Comparison of ENCODE assay signal across 22 mouse cellular contexts in genomic region chrX:143112546-143112945, GRCm38 (mm10). TPM values are rescaled to one million over a fixed set of nuclear protein-coding genes. Genes with fewer than 3 reads are reported as not detected.
DNase-seq lines count a peak whose midpoint lies in the region; ATAC-seq and TF ChIP-seq lines count a peak whose summit lies in the region.
"Had no signal": no experiment of that assay in that cellular context is flagged by ENCODE, and none has a peak within 500 bp of the region (broad histone marks: within the 10 kb centered on the region; RNA-seq: fewer than 3 reads in every experiment).

No protein-coding gene starts in this region.

- in situ Hi-C loops in Patski (cut with MboI; ENCODE audit: low pct_unique_long_range_greater_than_20kb) = no loop called here

- TF ChIP-seq CTCF in kidney, postnatal 0 days (IDR thresholded peaks at IDR 0.05; ENCODE audit: low read depth) = peak; percentile 32; the same call in 1 of the 2 replicates
- TF ChIP-seq CTCF in Patski (IDR thresholded peaks at IDR 0.05) = peak; percentile 70

- no peak for ATAC-seq in embryonic facial prominence, embryonic 14.5 days (ENCODE audit: low read depth)
- no peak for ATAC-seq in kidney, postnatal 0 days (replicated peaks; ENCODE audit: low FRiP score, low read depth)
- peak; percentile 31 for ATAC-seq in Patski
- no peak for ATAC-seq in CD4-positive, CD25-positive, alpha-beta regulatory T cell, adult 4 months
- ATAC-seq: forebrain, embryonic 14.5 days; liver, embryonic 12.5 days had no signal

- CTCF ChIA-PET in Patski (lab: Charles Lee) = interaction anchor here (1.0 to 3.6 kb wide), 4 partner anchors 13 to 340 kb away, joined by 3 to 18 read pairs (median 5); partner anchors contain the start of gene Rtl9

- H3K4me2 ChIP-seq in embryonic facial prominence, embryonic 14.5 days (ENCODE audit: low read depth, low read length) = no peak overlapping the region
- H3K4me2 ChIP-seq in kidney, postnatal 0 days (ENCODE audit: low read length) = no peak overlapping the region
- H3K4me2 ChIP-seq: hindbrain, embryonic 14.5 days; liver, embryonic 12.5 days; midbrain, embryonic 11.5 days had no signal

- POLR2A ChIA-PET in Patski (lab: Charles Lee) = no interaction called here

- H3K4me1 ChIP-seq in embryonic facial prominence, embryonic 14.5 days (ENCODE audit: control insufficient read depth, insufficient read depth, low read length) = no peaks in the 10 kb centered on the region
- H3K4me1 ChIP-seq in embryonic facial prominence, embryonic 10.5 days = no peaks in the 10 kb centered on the region
- H3K4me1 ChIP-seq in kidney, postnatal 0 days (replicated peaks; ENCODE audit: insufficient read depth, low read length) = no peaks in the 10 kb centered on the region
- no peaks in the 10 kb centered on the region for H3K4me1 ChIP-seq in midbrain, embryonic 10.5 days
- H3K4me1 ChIP-seq: heart, embryonic 10.5 days; liver, embryonic 12.5 days had no signal

- H3K9ac ChIP-seq in embryonic facial prominence, embryonic 14.5 days (ENCODE audit: low read depth, low read length) = no peak overlapping the region
- no peak overlapping the region for H3K9ac ChIP-seq in kidney, postnatal 0 days (ENCODE audit: low read depth, low read length)
- H3K9ac ChIP-seq: hindbrain, embryonic 14.5 days; liver, embryonic 12.5 days had no signal

- no peak overlapping the region for H3K4me3 ChIP-seq in embryonic facial prominence, embryonic 14.5 days (ENCODE audit: low read depth, low read length)
- no peak overlapping the region for H3K4me3 ChIP-seq in embryonic facial prominence, embryonic 10.5 days
- no peak overlapping the region for H3K4me3 ChIP-seq in kidney, postnatal 0 days (replicated peaks; ENCODE audit: low read depth, low read length)
- H3K4me3 ChIP-seq in midbrain, embryonic 10.5 days = no peak overlapping the region
- H3K4me3 ChIP-seq: erythroblast, embryonic 14.5 days; heart, embryonic 10.5 days; liver, embryonic 12.5 days had no signal

- no peak overlapping the region for H3K27ac ChIP-seq in embryonic facial prominence, embryonic 14.5 days (replicated peaks; ENCODE audit: low read depth, low read length)
- H3K27ac ChIP-seq in embryonic facial prominence, embryonic 10.5 days (replicated peaks) = no peak overlapping the region
- H3K27ac ChIP-seq in kidney, postnatal 0 days = no peak overlapping the region
- no peak overlapping the region for H3K27ac ChIP-seq in midbrain, embryonic 10.5 days (replicated peaks)
- H3K27ac ChIP-seq: heart, embryonic 10.5 days; hindbrain, embryonic 14.5 days; liver, embryonic 12.5 days had no signal

- H3K36me3 ChIP-seq in embryonic facial prominence, embryonic 14.5 days (ENCODE audit: control insufficient read depth, insufficient read depth, low read length) = no peaks in the 10 kb centered on the region
- no peaks in the 10 kb centered on the region for H3K36me3 ChIP-seq in embryonic facial prominence, embryonic 10.5 days (replicated peaks)
- no peaks in the 10 kb centered on the region for H3K36me3 ChIP-seq in kidney, postnatal 0 days (ENCODE audit: insufficient read depth, low read length)
- no peaks in the 10 kb centered on the region for H3K36me3 ChIP-seq in midbrain, embryonic 10.5 days
- H3K36me3 ChIP-seq: heart, embryonic 10.5 days; liver, embryonic 12.5 days had no signal

- DNase-seq in embryonic facial prominence, embryonic 14.5 days (ENCODE audit: low spot score) = peak; percentile 5
- no peak for DNase-seq in embryonic facial prominence, embryonic 10.5 days (ENCODE audit: low spot score)
- DNase-seq in kidney, postnatal 0 days (ENCODE audit: low spot score) = no peak
- no peak for DNase-seq in kidney, postnatal 14 days
- DNase-seq in 3T3-L1 (ENCODE audit: low read depth, low spot score) = peak; percentile 62
- no peak for DNase-seq in Patski (ENCODE audit: low read depth, low spot score)
- no peak for DNase-seq in midbrain, embryonic 10.5 days (ENCODE audit: low spot score)
- DNase-seq: adrenal gland, postnatal 25 days; cerebellum, adult 11 months; cerebellum, postnatal 10 days; heart, postnatal 14 days; kidney, adult 11 months; kidney, postnatal 25 days; right cerebral cortex, adult 18-20 months; thymus, postnatal 14 days had no signal

- no peaks in the 10 kb centered on the region for H3K9me3 ChIP-seq in embryonic facial prominence, embryonic 14.5 days (ENCODE audit: control insufficient read depth, low read length)
- no peaks in the 10 kb centered on the region for H3K9me3 ChIP-seq in embryonic facial prominence, embryonic 10.5 days
- no peaks in the 10 kb centered on the region for H3K9me3 ChIP-seq in kidney, postnatal 0 days (replicated peaks; ENCODE audit: low read length)
- H3K9me3 ChIP-seq in midbrain, embryonic 10.5 days (replicated peaks) = no peaks in the 10 kb centered on the region
- H3K9me3 ChIP-seq: heart, embryonic 10.5 days; liver, embryonic 12.5 days had no signal

- H3K27me3 ChIP-seq in embryonic facial prominence, embryonic 14.5 days (replicated peaks; ENCODE audit: control insufficient read depth, insufficient read depth, low read length) = 0 out of 2 replicates have a peak, but pooled peaks cover 3% of the 10 kb centered on the region
- peaks cover 30% of the 10 kb centered on the region for H3K27me3 ChIP-seq in embryonic facial prominence, embryonic 10.5 days (replicated peaks; ENCODE audit: low read depth, poor library complexity, severe bottlenecking)
- H3K27me3 ChIP-seq in kidney, postnatal 0 days (ENCODE audit: insufficient read depth, low read length) = no peaks in the 10 kb centered on the region
- H3K27me3 ChIP-seq in Patski = peaks cover 21% of the 10 kb centered on the region
- H3K27me3 ChIP-seq in midbrain, embryonic 10.5 days (ENCODE audit: low read depth, poor library complexity, severe bottlenecking) = peaks cover 26% of the 10 kb centered on the region
- H3K27me3 ChIP-seq: liver, embryonic 12.5 days had no signal

RNA-seq across cellular contexts. Expression of gene Rtl9, which starts 13.2 kb away (rescaled TPM):
- 2.0 and 2.4 TPM in 2 replicates for polyA plus RNA-seq in embryonic facial prominence, embryonic 14.5 days (2014; fragmentation: Nextera tagmentation; extraction: Ambion mirVana)
- 0.18 and 0.27 TPM in 2 replicates for polyA plus RNA-seq in embryonic facial prominence, embryonic 10.5 days (2016; fragmentation: Nextera tagmentation; extraction: Ambion mirVana)
- 0.08 and 0.10 TPM in 2 replicates for polyA plus RNA-seq in kidney, postnatal 0 days (2015; fragmentation: Nextera tagmentation; extraction: Ambion mirVana)
- 0.04 TPM for polyA plus RNA-seq in Patski (2021)
- 0.07 and 0.19 TPM in 2 replicates for polyA plus RNA-seq in midbrain, embryonic 10.5 days (2016; fragmentation: Nextera tagmentation; extraction: Ambion mirVana)
- not detected for polyA plus RNA-seq in CD4-positive, CD25-positive, alpha-beta regulatory T cell, adult 4 months (2017; shearing (Covaris generic))
- polyA plus RNA-seq: erythroblast, embryonic 14.5 days had no signal

Comparison
In these comparisons a context has a peak if more than half of its experiments do, and no peak if none do; other contexts are left out.
1. DNase-seq: peak in embryonic facial prominence, embryonic 14.5 days (single experiment) and 3T3-L1 (single experiment); none in embryonic facial prominence, embryonic 10.5 days (single experiment), kidney, postnatal 0 days (single experiment), kidney, postnatal 14 days (single experiment), Patski (single experiment) and midbrain, embryonic 10.5 days (single experiment).